Mouse (Mus musculus) effector memory CD4-positive, alpha-beta T cell, adult 7 months (primary cell): Measurements from ENCODE around the gene Gm10721. TPM values are rescaled to one million over a fixed set of nuclear protein-coding genes. Genes with fewer than 3 reads are reported as not detected.

ENCODE experiments used
- polyA plus RNA-seq: library from polyadenylated mRNA; unstranded; fragments of 100-300 nt; shearing (Covaris generic); gene quantifications from one replicate; pipeline ENCODE4 v1.2.1, GENCODE M21; 2017

Gm10721 gene
- not detected for polyA plus RNA-seq

GRCm38 (mm10) chr9:3012733-3013279 is at the start of gene Gm10721:
Gm10721 (plus strand) TSS chr9:3013140.

GRCm38 (mm10) chr9:3000445-3000972 is 12.4 kb upstream of the Gm10721 start, which contains the start of gene Gm10722:
Gm10722 (plus strand) TSS chr9:3000922.

GRCm38 (mm10) chr9:3002794-3003396 is 10.0 kb upstream of the Gm10721 start, which contains the start of gene Gm11168:
Gm11168 (plus strand) TSS chr9:3003346.

GRCm38 (mm10) chr9:3015354-3015753 is 2.4 kb downstream of the Gm10721 start, which contains the start of gene Gm10720:
Gm10720 (plus strand) TSS chr9:3015654.

DNA sequence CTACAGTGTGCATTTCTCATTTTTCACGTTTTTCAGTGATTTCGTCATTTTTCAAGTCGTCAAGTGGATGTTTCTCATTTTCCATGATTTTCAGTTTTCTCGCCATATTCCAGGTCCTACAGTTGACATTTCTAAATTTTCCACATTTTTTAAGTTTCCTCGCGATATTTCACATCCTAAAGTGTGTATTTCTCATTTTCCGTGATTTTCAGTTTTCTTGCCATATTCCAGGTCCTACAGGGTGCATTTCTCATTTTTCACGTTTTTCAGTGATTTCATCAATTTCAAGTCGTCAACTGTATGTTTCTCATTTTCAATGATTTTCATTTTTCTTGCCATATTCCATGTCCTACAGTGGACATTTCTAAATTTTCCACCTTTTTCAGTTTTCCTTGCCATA is 4.2 kb downstream of the Gm10721 start, which contains the start of gene Gm10719:
Gene Gm10719 (plus strand): TSS at position 301 of the 400 bp plus-strand sequence.

DNA sequence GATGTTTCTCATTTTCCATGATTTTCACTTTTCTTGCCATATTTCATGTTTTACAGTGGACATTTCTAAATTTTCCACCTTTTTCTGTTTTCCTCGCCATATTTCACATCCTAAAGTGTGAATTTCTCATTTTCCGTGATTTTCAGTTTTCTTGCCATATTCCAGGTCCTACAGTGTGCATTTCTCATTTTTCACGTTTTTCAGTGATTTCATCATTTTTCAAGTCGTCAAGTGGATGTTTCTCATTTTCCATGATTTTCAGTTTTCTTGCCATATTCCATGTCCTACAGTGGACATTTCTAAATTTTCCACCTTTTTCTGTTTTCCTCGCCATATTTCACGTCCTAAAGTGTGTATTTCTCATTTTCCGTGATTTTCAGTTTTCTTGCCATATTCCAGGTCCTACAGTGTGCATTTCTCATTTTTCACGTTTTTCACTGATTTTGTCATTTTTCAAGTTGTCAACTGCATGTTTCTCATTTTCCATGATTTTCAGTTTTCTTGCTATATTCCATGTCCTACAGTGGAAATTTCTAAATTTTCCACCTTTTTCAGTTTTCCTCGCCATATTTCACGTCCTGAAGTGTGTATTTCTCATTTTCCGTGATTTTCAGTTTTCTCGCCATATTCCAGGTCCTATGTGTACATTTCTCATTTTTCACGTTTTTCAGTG is 10.5 kb downstream of the Gm10721 start, which contains the start of gene Gm10718:
Gene Gm10718 (plus strand): TSS at position 236 of the 673 bp plus-strand sequence.

GRCm38 (mm10) chr9:3024912-3025467 is 12.1 kb downstream of the Gm10721 start, which contains the start of gene Gm10717:
Gm10717 (plus strand) TSS chr9:3025417.

DNA sequence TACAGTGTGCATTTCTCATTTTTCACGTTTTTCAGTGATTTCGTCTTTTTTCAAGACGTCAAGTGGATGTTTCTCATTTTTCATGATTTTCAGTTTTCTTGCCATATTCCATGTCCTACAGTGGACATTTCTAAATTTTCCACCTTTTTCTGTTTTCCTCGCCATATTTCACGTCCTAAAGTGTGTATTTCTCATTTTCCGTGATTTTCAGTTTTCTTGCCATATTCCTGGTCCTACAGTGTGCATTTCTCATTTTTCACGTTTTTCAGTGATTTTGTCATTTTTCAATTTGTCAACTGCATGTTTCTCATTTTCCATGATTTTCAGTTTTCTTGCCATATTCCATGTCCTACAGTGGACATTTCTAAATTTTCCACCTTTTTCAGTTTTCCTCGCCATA is 21.4 kb downstream of the Gm10721 start, which contains the start of gene Gm17535:
Gene Gm17535 (plus strand): TSS at position 301 of the 400 bp plus-strand sequence.

GRCm38 (mm10) chr9:3036577-3036976 is 23.6 kb downstream of the Gm10721 start, which contains the start of gene Gm10715:
Gm10715 (plus strand) TSS chr9:3036877.

Other genes starting within 250 kb of the Gm10721 start
- gene Gm10722, start 12.2 kb upstream of the Gm10721 start, polyA plus RNA-seq = 2.8 TPM
- gene Gm11168, start 9.8 kb upstream of the Gm10721 start, polyA plus RNA-seq = 9.9 TPM
- 1.8 TPM for gene Gm10720, start 2.5 kb downstream of the Gm10721 start, polyA plus RNA-seq
- gene Gm10719, start 4.3 kb downstream of the Gm10721 start, polyA plus RNA-seq = 8.2 TPM
- 11.5 TPM for gene Gm10718, start 10.4 kb downstream of the Gm10721 start, polyA plus RNA-seq
- 30.1 TPM for gene Gm10717, start 12.3 kb downstream of the Gm10721 start, polyA plus RNA-seq
- gene Gm17535, start 21.5 kb downstream of the Gm10721 start, polyA plus RNA-seq = 1.6 TPM
- not detected for gene Gm10715, start 23.7 kb downstream of the Gm10721 start, polyA plus RNA-seq